Mouse (Mus musculus) gastrocnemius, adult 8-10 months (tissue): Measurements from ENCODE around the gene Ttyh2. TPM values are rescaled to one million over a fixed set of nuclear protein-coding genes. Genes with fewer than 3 reads are reported as not detected.

Experiments
- DNase-seq, 2 experiments: peaks; one replicate each; pipeline ENCODE4 v3.0.0; 2022; ENCODE audit warnings: low spot score in 2 of 2
- total RNA-seq, 4 experiments: library from RNA; stranded (reverse); gene quantifications; 2 replicates each; pipeline ENCODE4 v1.2.4; 2022

Ttyh2 gene
- total RNA-seq, 4 experiments from 2014 or later = 17.6 to 20.2 (median 19.4) TPM

DNA sequence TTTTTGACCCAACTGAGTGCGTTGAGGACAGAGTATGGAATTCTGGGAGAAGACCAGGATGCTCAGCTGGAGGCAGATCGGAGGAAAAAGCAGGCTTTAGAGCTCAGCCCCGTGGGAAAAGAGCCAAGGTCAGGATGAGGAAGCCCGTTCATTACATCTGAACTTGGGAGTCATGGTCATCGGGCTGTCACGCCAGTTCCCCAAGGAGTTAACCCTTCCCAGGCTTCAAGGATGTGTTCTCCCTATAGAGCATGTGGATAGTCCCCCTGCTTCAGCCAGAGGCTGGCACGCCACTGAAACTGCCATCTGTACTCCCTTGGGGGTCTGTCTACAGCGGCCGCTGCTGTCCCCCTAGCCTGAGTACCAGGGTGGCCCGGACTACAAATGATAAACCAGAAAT lies 5.1 kb downstream of the Ttyh2 start:
- DNase-seq = no peak

- DNase-seq = no peak
These were observed 5.8 kb downstream of the Ttyh2 start for GRCm38 (mm10) chr11:114681054-114681453.

GRCm38 (mm10) chr11:114682321-114682900 lies 7.2 kb downstream of the Ttyh2 start:
- DNase-seq = no peak

- DNase-seq = peak; percentile 62 to 74
These were observed 7.9 kb downstream of the Ttyh2 start for GRCm38 (mm10) chr11:114683029-114683721.

DNA sequence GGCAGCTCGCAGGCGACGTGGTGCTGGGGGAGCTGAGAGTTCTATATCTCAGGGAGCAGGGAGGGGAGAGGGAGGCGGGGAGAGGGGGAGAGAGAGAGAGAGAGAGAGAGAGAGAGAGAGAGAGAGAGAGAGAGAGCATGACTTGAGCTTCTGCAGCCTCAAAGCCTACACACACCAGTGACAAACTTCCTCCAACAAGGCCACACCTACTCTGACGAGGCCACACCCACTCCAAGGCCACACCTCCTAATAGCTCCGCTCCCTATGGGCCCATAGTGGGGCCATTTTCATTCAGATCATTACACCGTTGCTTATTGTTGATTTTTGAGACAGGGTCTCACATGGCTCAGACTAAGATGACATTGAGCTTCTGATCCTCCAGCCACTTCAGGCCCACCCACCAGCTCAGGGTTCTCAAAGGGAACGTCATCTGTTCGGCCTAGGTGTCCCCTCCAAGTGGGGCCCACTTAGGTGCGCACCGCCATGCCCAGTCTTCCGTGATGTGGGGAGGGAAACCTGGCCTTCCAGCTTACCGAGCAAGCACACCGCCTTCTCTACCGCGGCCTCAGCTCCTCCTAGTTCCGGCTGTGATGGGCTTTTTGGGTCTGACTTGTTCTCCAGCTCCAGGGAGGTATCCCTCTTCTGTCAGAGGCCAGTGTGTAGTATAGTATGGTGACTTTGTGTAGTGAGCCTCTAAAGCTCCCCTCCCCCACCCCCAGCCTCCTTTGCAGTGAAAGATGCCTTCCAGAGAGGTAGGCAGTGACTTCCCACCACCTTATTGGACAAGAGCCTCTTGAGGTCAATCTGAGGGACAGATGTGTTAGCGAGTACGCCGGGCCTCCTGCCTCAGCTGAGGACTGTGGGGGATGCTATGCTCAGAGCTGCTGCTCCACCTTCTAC lies 8.7 kb downstream of the Ttyh2 start:
- DNase-seq = no peak

DNA sequence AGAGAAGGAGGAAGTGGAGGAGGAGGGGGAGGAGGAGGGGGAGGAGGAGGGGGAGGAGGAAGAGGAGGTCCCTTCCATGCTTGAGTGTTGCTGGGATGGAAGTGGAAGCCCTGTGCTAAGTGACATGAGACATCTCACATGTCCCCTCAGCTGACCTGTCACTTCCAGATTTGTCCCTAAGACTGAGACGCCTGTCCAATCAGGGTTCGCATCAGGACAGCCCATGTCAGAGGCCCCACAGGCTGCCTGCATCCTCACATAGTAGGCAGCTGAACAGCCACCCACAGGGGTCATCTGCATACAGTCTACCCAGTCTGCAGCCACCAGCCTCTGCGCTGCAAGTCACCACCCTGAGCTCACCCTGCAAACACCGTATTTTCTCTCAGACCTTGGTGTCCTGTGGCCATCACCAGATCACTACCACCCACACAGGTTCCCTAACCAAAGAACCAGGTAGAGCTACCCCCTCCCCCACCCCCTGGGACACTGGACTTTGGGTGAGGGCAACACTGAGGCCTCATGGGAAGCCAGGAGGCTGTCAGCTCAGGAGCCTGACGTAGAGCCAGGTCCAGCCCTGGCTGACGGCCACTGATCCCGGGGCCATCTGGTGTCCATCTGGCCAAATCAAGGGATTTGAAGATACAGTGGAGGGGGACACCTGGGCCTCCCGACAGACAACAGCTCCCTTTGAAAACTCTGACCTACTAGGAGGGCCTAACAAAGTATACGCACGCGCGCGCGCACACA lies 9.6 kb downstream of the Ttyh2 start:
- no peak for DNase-seq

DNA sequence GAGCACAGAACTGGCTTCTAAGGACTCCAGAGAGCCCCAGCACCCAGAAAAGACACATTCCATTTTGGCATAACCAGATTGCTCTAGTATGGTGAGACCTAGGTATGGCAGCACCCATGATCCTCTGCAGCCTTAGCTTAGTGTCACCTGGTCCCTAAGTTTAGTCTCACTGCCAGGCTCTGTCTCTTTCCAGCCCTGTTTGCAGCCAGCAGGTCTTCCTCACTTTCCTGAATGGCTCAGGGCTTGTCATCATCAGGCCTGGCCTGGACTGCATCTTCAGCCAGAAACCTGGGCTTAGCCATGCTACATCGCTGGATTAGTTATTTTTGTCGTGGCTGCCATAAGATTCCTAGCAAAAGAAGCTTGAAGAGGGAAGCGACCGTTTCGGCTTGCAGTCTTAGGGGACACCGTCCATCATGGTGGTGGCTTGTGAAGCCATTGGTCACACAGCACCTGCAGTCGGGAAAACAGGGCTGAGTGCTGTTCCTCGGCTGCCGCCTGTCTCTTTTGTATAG lies 10.4 kb downstream of the Ttyh2 start:
- DNase-seq = no peak

GRCm38 (mm10) chr11:114686221-114686959 lies 11.2 kb downstream of the Ttyh2 start:
- no peak for DNase-seq

- DNase-seq = no peak
These were observed 12.4 kb downstream of the Ttyh2 start for GRCm38 (mm10) chr11:114687574-114688188.

GRCm38 (mm10) chr11:114688729-114689128 lies 13.5 kb downstream of the Ttyh2 start:
- DNase-seq = no peak

- DNase-seq = no peak
These were observed 15.0 kb downstream of the Ttyh2 start for GRCm38 (mm10) chr11:114690192-114690591.

GRCm38 (mm10) chr11:114691454-114692182 lies 16.4 kb downstream of the Ttyh2 start:
- DNase-seq = no peak

- DNase-seq = no peak
These were observed 17.4 kb downstream of the Ttyh2 start for GRCm38 (mm10) chr11:114692601-114693000.

GRCm38 (mm10) chr11:114693456-114693855 lies 18.2 kb downstream of the Ttyh2 start:
- DNase-seq = no peak

DNA sequence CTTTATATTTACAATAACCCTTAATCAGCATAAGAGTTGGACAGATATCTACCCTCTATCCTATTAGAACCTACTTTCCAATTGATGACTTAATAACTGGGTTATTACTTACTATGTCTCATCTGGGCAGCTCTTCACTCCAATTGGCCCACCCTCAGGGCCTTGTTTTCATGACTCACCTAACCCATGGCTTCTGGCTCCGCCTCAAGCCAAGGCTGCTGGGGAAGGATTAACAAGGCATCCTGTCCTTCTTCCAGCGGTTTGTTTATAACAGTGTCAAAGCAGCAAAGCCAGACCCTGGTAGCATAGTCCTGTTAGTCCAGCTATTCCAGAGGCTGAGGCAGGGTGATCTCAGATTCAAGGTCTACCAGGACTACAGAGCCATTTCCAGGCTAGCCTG lies 19.2 kb downstream of the Ttyh2 start:
- no peak for DNase-seq

DNA sequence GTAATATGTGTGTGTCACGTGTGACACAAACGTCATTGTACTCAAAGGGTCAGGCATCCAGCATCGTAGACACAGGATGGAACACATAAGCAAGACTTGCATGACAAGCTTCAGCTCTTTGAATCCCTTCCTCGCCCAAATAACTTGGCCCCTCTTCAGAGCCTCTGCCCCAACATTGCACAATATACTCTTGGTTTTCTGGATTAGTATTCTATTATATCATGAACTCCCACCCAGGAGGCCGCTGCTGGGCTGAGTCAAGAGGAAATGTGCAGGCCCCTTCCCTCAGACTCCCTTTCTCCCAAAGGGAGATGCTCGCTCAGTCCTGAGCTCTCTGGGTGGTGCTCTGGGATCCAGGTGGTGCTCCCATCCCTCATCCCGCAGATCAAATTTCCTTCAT lies 23.3 kb downstream of the Ttyh2 start:
- no peak for DNase-seq

GRCm38 (mm10) chr11:114699511-114699910 lies 24.3 kb downstream of the Ttyh2 start:
- peak; percentile 70 to 77 for DNase-seq

GRCm38 (mm10) chr11:114702311-114702995 lies 27.2 kb downstream of the Ttyh2 start:
- DNase-seq = no peak

GRCm38 (mm10) chr11:114702996-114703361 lies 27.7 kb downstream of the Ttyh2 start:
- no peak for DNase-seq
